Mouse (Mus musculus) c-Kit-negative CD71-positive TER-119-positive erythroid progenitor cells, embryonic 14.5 days (primary cell): ENCODE measurements at regions not wholly inside any gene's neighbourhood (a gene's known extent, or its start where the extent isn't known, plus 50 kb on each side); places are given as distances from the start of the nearest gene placed in this dataset.

Experiments
- DNase-seq: peaks from one replicate; pipeline ENCODE4 v3.0.0-alpha.2; 2013; ENCODE audit warnings: low read depth, low spot score

DNA sequence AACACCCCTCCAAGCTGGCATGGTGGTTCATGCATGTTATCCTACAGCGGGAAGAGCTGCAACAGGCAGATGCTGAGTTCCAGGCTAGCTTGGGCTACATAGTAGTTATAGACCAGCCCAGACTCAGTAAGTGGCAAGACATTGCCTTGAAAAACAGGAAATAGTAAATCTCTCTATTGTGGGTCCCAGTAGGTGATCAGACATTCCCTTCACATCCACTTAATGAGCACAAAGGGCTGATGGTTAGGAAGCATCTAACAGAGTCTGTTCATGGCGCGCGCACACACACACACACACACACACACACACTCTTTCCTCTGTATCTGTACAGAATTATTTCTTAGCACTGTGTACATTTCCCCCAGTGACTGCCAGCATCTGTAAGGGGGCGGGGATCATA, 64.0 kb upstream of the Map1b start:
- no peak for DNase-seq

DNA sequence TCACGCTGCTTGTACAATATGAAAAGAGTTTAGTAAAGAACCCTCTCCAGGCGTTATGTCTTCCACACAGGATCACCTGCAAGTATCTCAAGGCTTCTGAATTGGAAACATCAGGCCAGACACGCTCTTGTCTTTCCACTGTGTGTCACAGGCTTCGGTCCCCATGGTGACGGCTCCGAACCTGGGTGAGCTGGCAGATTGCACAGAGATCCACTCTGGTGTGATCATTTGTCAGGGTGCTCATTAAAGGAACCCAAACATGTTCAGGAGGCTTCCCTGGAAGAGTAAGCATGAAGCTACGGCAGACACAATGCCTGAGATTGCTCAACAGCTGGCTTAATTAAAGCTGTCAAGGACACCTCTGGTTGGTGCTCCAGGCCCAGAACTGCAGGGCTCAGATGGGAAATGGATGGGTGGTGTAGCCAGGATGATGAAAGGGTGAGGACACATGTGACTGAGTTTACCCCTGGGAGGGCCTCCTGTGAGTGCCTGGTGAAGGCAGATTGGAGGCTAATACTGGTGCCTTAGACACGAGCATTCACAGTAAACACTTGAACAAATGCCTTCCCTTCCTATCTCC, 63.3 kb upstream of the Map1b start:
- DNase-seq: no peak

DNA sequence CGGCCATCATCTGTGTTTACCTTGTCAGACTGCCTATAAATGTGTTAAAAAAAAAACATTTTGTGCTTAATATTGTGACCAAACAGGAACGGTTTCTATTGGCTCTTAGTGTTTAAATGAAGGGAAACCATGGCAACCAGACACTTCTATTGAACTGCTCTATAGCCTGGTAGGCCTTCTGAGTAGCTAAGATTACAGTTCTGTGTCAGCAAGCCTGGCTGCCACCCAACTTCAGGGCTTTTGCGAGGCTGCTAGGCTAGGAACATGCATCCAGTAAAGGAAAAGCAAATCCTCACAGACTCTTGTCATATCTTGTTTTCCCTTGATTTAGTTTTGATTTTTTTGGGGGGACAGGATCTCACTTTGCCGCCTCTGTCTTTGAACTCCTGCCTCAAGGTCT, 61.3 kb upstream of the Map1b start:
- DNase-seq: no peak

GRCm38 (mm10) chr13:99573021-99573420, 56.7 kb upstream of the Map1b start:
- DNase-seq: no peak

DNA sequence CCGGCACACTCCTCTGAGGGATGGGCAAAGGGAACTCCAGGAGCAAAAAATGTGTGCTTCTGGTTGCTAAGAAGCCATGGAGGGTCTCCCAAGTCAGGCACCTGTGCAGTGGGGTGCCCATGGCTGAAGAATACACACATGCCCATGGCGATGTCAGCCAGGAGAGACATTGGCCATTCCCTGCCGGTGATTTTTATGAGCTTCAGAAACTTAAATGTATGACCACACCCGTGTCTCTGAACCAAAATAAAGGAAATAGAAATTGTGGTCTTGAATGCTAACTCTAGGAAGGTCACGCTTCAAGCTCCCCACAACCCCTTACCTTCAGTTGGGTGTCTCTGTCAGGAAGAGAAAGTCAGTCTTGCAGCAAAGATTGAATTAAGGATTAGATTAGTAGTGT, 56.0 kb upstream of the Map1b start:
- DNase-seq: no peak
